Mouse (Mus musculus) kidney, adult 9 months (tissue): ENCODE measurements at regions not wholly inside any gene's neighbourhood (a gene's known extent, or its start where the extent isn't known, plus 50 kb on each side); places are given as distances from the start of the nearest gene placed in this dataset.

Experiments used
- DNase-seq: peaks from one replicate; pipeline ENCODE4 v3.0.0; 2022

DNA sequence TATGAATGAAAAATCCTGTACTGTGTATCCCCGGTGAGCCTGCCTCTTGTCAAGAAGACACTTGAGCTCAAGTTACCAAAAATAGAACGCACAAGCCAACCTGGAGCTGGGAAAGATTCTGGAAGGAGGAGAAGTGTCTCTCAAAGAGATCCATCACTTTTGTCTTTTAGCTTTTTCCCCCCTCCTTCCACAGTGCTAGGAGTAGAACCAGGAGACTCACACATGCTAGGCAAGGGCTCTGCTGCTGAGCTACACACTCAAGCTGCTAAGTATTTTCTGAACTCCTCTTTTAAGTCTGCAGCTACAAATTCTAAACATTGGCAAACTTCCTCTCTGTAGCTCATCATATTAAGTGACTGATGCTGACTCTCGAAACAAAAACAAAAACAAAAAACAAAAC, 176.2 kb upstream of the Atp5g3 start:
- DNase-seq, result no peak

DNA sequence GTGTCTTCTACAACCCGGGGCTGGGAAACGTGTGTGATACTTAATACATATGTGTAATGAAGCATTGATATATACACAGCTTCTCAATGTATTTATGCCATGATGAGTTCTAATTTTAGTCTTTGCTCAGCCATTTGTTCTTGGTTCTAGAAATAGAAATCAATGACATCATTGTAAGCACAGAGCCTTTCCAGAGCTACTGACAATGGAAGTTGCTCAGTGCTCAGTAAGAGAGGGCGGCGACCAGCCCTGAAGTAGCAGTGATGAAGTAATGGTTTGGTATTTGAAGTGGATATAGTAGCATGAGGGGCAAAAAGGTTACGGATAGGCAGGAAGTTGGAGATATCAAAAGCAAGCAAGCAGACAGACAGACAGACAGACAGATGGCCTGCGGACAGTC, 173.8 kb upstream of the Atp5g3 start:
- DNase-seq, result no peak

- no peak for DNase-seq
Observed at GRCm38 (mm10) chr2:74076774-74077173, 165.6 kb upstream of the Atp5g3 start.

DNA sequence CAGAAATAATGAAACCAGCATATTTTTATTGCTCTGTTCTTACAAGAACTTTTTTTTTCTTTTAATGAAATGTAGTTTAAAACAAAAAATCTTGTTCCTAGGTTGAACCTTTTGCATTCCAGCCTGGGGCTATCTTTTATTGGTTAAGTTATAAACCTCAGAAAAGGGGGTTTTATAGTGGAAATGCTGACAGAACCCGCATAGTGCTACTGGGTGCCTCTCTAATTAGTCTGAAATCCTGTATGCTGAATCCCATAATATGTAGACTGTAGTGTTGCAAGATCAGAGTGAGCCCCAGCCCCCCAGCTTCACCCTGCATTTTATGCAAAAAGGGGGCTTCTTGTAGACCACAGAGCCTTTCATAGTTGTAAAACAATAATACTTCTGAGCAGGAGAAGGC, 164.4 kb upstream of the Atp5g3 start:
- no peak for DNase-seq

- no peak for DNase-seq
Observed at GRCm38 (mm10) chr2:74073396-74073795, 162.3 kb upstream of the Atp5g3 start.

DNA sequence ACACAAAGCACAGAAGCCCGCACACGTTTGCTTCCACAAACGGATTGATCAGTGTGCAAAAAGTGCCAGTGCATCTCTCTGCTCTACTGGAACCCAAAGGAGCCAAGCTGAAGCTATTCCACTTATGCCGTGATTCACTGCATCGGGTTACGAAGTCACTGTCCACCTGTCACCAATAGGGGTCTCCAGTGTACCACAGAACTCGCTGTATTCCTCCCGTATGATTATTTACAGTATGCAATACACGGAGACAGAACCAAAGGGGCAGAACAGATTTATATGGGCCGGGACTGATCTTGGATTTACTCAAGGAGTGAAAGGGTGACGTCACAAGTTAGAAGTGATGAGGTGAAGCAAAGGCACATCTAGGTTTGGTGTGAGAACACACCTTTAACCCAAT, 155.5 kb upstream of the Atp5g3 start:
- peak; percentile 73 for DNase-seq

- no peak for DNase-seq
Observed at GRCm38 (mm10) chr2:74064369-74064768, 153.2 kb upstream of the Atp5g3 start.

GRCm38 (mm10) chr2:74063777-74064176, 152.7 kb upstream of the Atp5g3 start:
- DNase-seq, result no peak

DNA sequence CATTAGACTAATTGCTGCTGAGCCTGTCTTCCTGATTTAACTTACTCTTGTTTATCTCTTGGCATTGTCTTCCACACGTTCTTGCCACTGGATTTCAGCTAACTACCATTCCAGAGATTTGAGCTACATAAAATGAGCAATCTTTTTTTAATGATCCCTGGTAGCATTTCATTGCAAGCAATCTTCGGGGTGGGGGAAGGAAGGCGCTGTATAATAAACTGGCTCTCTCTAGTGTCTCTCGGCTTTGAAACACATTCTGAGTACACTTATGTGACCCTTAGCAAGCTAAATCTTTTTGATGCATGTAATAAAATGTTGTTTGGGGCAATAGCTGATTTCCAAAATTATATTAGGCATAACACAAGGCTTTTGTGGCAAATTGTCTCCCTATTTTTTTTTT, 152.2 kb upstream of the Atp5g3 start:
- DNase-seq, result no peak

DNA sequence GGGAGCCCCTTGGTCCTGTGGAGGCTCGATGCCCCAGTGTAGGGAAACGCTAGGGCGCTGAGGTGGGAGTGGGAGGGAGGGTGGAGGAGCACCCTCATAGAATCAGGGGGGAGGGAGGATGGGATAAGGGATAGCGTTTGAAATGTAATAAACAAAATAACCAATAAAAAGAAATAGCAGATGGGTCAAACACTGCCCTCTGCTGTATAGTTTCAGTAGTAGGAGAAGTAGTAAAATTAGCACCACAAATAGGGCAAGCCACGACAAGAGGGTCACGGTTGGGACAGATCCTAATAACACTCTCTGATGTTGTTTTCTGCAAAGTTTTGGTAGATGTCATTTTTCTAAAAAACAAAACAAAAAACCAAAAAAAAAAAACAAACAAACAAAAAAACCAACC, 131.3 kb upstream of the Atp5g3 start:
- no peak for DNase-seq

DNA sequence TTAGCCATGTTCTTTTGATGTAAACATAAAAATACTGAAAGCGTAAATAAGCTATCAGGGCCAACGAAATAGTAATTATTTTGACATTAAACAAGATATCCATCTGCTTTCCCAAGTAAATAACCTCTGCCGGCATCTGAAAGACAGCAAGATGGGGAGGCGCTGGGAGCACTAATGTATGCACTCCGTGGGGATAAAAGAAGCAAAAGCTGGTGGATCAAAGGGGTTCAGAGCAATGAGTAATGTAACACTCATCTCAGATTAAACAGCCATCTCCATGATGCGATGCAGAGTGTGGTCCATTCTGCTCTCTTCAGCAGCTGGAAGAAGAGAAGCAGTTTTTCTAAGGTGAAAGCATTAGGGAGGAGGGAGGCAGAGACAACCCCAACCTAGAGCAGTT, 128.5 kb upstream of the Atp5g3 start:
- DNase-seq, result no peak

- no peak for DNase-seq
Observed at GRCm38 (mm10) chr2:74036043-74036442, 124.9 kb upstream of the Atp5g3 start.

- DNase-seq, result no peak
Observed at GRCm38 (mm10) chr2:74032177-74033021, 121.3 kb upstream of the Atp5g3 start.

- no peak for DNase-seq
Observed at GRCm38 (mm10) chr2:74029938-74030337, 118.8 kb upstream of the Atp5g3 start.

- no peak for DNase-seq
Observed at GRCm38 (mm10) chr2:74027404-74028104, 116.4 kb upstream of the Atp5g3 start.

DNA sequence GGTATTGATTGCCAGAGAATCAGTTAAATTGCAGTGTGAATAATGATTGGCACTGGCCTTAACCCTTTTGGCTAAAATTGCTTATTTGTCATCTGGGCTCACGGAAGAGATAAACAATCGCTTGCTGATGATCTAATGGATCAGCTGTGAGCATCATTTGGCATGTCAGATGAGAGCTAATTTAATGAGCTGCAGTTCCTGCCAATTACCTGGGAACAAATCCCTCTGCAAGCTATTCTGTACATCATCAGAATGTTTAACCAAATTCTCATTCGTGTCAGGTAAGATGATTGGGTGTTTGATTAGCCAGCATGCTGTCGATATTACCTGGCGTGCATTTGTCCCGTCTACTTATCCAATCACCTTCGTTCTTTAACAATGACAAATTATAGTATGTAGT, 104.0 kb upstream of the Atp5g3 start:
- no peak for DNase-seq

DNA sequence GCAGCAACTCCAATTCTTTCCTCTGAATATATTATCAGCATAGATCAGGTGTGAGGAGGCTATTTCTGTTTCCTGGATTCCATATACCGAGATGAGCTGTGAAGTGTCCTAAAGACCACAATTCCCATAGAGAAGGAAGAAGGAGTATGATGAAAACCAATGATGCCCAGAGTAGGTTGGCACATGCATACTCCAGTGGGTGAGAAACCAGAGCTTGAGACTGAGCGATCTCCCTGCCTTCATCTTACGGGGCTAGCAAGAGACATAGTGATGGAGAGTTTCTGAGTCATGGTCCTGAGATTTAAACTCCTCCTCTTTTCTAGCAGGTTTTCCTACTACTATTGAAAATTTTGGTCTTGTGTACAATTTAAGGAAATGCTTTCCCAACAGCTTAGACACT, 103.1 kb upstream of the Atp5g3 start:
- DNase-seq, result no peak

- peak; percentile 43 for DNase-seq
Observed at GRCm38 (mm10) chr2:73998531-73998930, 87.4 kb upstream of the Atp5g3 start.

DNA sequence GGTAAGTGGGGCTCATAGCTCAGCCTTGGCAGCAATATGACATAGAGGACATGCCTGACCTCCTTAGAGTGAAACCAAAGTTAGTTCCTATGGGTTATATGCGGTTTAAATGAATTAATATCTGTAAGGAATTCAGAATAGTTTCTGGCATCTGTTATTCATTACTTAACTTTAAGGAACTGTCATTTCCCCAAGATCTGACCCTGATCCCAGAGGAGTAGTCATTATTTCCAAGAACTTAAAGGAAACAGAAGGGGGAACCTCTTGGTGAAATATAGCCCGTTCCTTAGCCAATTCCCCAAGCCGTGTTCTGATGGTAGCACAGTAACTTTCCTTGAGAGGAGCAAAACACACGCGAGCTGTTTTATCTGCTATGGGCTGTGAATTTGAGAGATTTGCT, 85.9 kb upstream of the Atp5g3 start:
- DNase-seq, result no peak

DNA sequence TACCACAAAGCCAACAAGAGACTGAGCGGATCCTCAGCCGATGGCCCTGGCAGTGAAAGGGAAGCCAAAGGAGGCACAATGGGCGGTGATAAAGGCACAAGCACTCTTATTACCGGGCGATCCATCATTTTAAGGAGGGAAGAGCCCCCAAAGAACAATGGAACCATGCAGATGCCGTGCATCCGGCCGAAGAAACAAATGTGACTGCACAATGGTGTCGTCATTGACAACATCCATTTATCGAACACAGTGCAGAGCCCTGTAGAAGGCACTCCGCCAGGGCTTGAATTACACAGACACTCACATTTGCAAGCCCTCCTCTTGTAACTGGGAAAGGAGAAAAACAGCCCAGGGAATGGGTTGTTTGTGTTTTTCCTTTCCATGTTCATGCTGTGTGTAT, 80.7 kb upstream of the Atp5g3 start:
- DNase-seq, result no peak

GRCm38 (mm10) chr2:73987441-73988105, 76.4 kb upstream of the Atp5g3 start:
- DNase-seq, result no peak

- DNase-seq, result no peak
Observed at GRCm38 (mm10) chr2:73985911-73986250, 74.8 kb upstream of the Atp5g3 start.

GRCm38 (mm10) chr2:73985238-73985910, 74.2 kb upstream of the Atp5g3 start:
- DNase-seq, result no peak
